Mouse (Mus musculus): ENCODE measurements around the gene Rxfp2. TPM values are rescaled to one million over a fixed set of nuclear protein-coding genes. Genes with fewer than 3 reads are reported as not detected.

Rxfp2 gene
- polyA plus RNA-seq, 1 experiment from 2014 or later = 0.61 TPM

Other genes with a start within 250 kb of the Rxfp2 start
- gene Fry, start 100.0 kb downstream of the Rxfp2 start, polyA plus RNA-seq (2015; fragmentation: Nextera tagmentation; extraction: Ambion mirVana) = 6.9 and 7.1 TPM in 2 replicates

Data from lung, embryonic 15.5 days (tissue).